Mouse (Mus musculus) forebrain, postnatal 0 days (tissue): ENCODE measurements at regions not wholly inside any gene's neighbourhood (a gene's known extent, or its start where the extent isn't known, plus 50 kb on each side); places are given as distances from the start of the nearest gene placed in this dataset.

Source experiments
- ATAC-seq: fragments of 200-750 bp; cut with Nextera tagmentation; 2 replicates; pipeline ENCODE4 v1.8.0; 2017; ENCODE audit warnings: mild to moderate bottlenecking, moderate library complexity
- DNase-seq: peaks from one replicate; pipeline ENCODE4 v3.0.0-alpha.2; 2015
- H3K27ac ChIP-seq: fragments of 300-500 bp; sonication (generic); 2 replicates; pipeline ENCODE4 v1.5.1; 2014; ENCODE audit warnings: low read depth, mild to moderate bottlenecking, antibody characterized with exemption, low read length, moderate library complexity, mixed read lengths
- H3K27me3 ChIP-seq: fragments of 300-500 bp; sonication (generic); 2 replicates; pipeline ENCODE4 v1.6.1; 2014; ENCODE audit warnings: mild to moderate bottlenecking, low read length, mixed read lengths; ENCODE audit not compliant: insufficient read depth
- H3K36me3 ChIP-seq: fragments of 300-500 bp; sonication (generic); 2 replicates; pipeline ENCODE4 v1.6.1; 2014; ENCODE audit warnings: mild to moderate bottlenecking, moderate library complexity; ENCODE audit not compliant: insufficient read depth
- H3K4me1 ChIP-seq: fragments of 300-500 bp; sonication (generic); 2 replicates; pipeline ENCODE4 v1.6.1; 2014; ENCODE audit warnings: antibody characterized with exemption; ENCODE audit not compliant: insufficient read depth
- H3K4me2 ChIP-seq: fragments of 300-500 bp; sonication (generic); 2 replicates; pipeline ENCODE4 v1.6.1; 2014; ENCODE audit warnings: low read depth, mild to moderate bottlenecking, moderate library complexity
- H3K4me3 ChIP-seq: fragments of 300-500 bp; sonication (generic); 2 replicates; pipeline ENCODE4 v1.5.1; 2014; ENCODE audit warnings: low read depth, low read length, mixed read lengths
- H3K9ac ChIP-seq: fragments of 300-500 bp; sonication (generic); 2 replicates; pipeline ENCODE4 v1.6.1; 2014; ENCODE audit warnings: mild to moderate bottlenecking
- H3K9me3 ChIP-seq: fragments of 300-500 bp; sonication (generic); 2 replicates; pipeline ENCODE4 v1.6.1; 2016; ENCODE audit warnings: low read length
- CTCF ChIP-seq: sonication (generic); IDR thresholded peaks from 2 replicates; pipeline ENCODE4 v1.5.1; 2016; ENCODE audit warnings: antibody characterized with exemption, control low read depth, low read depth
- WGBS: fragments of 180-500 bp; shearing (Covaris S2); extraction: QIAGEN DNeasy Blood & Tissue Kit; methylation state at CpG from one replicate; pipeline ENCODE4 v1.1.7; 2014; 5-methylcytosine and 5-hydroxymethylcytosine counted together

DNA sequence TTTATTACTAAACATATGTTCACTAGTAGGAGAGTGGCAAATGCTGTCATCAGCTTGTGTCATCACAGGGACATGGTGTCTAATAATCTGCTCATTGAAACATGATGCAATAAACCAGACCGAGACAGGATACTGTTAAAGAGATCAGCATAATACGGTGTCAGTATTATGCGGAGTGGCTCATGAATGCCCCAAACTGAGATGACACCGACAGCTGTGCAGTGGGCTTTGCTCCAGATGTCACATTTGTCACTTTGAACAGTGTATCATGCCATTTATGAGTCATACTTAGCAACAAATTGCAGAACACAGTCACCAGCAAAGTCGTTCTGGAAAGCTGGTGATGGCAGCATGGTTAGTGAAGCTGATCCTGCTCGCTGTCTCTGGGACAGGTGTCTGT lies 527.2 kb downstream of the Triml1 start:
- no peak overlapping the region for H3K4me3 ChIP-seq
- no peaks in the 10 kb centered on the region for H3K36me3 ChIP-seq
- H3K9me3 ChIP-seq, result no peaks in the 10 kb centered on the region
- peak; percentile 50; the same call in 1 of the 2 replicates for ATAC-seq
- DNase-seq, result peak; percentile 3
- no peaks in the 10 kb centered on the region for H3K4me1 ChIP-seq
- H3K9ac ChIP-seq, result no peak overlapping the region
- TF ChIP-seq CTCF, result no peak
- no peak overlapping the region for H3K27ac ChIP-seq
- 70% methylated on average over 6 of the region's 6 CpGs for WGBS
- H3K4me2 ChIP-seq, result no peak overlapping the region
- H3K27me3 ChIP-seq, result no peaks in the 10 kb centered on the region

DNA sequence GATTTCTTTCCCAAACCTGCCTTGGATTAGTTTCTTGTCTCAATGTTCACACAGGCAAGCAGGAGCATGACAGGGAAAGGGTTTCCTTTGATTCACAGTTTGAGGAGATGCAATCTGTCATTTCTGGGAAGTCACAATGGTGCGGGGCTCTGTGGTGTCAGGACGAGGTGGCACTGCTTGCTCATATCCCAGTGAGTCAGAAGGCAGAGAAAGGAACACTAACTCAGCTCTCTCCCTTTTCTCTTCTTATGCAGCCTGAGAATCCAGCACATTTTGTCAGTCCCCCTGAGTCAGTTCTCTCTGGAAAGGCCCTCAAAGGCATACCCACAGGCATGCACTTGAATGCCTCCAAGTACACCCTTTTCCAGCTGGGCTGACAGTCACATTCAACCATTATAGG lies 544.6 kb downstream of the Triml1 start:
- Histone ChIP-seq H3K27me3 (no peaks in the 10 kb centered on the region), H3K4me2 (no peak overlapping the region), H3K4me3 (no peak overlapping the region), H3K4me1 (no peaks in the 10 kb centered on the region), H3K27ac (no peak overlapping the region), H3K9ac (no peak overlapping the region), H3K36me3 (no peaks in the 10 kb centered on the region), H3K9me3 (no peaks in the 10 kb centered on the region)
- ATAC-seq (peak; percentile 43; the same call in 1 of the 2 replicates), DNase-seq (peak; percentile 2)
- TF ChIP-seq CTCF, result no peak
- 60% methylated on average over 2 of the region's 2 CpGs for WGBS
